Mouse (Mus musculus) embryonic facial prominence, embryonic 15.5 days (tissue): Measurements from ENCODE around the gene Ntm. TPM values are rescaled to one million over a fixed set of nuclear protein-coding genes. Genes with fewer than 3 reads are reported as not detected.

ENCODE experiments used
- ATAC-seq: fragments of 200-750 bp; cut with Nextera tagmentation; 2 replicates; pipeline ENCODE4 v1.8.0; 2017; ENCODE audit warnings: low read depth, moderate TSS enrichment; ENCODE audit not compliant: insufficient number of reproducible peaks, low FRiP score, low TSS enrichment
- H3K27ac ChIP-seq: fragments of 300-500 bp; sonication (generic); replicated peaks from 2 replicates; pipeline ENCODE4 v1.5.1; 2015; ENCODE audit warnings: mild to moderate bottlenecking, inconsistent platforms
- H3K27me3 ChIP-seq: fragments of 300-500 bp; sonication (generic); 2 replicates; pipeline ENCODE4 v1.6.1; 2015; ENCODE audit warnings: inconsistent platforms
- H3K36me3 ChIP-seq: fragments of 300-500 bp; sonication (generic); 2 replicates; pipeline ENCODE4 v1.6.1; 2015; ENCODE audit warnings: mild to moderate bottlenecking, inconsistent platforms
- H3K4me1 ChIP-seq: fragments of 300-500 bp; sonication (generic); 2 replicates; pipeline ENCODE4 v1.6.1; 2015; ENCODE audit warnings: inconsistent platforms
- H3K4me2 ChIP-seq: fragments of 300-500 bp; sonication (generic); replicated peaks from 2 replicates; pipeline ENCODE4 v1.6.1; 2015; ENCODE audit warnings: mild to moderate bottlenecking, inconsistent platforms
- H3K4me3 ChIP-seq: fragments of 300-500 bp; sonication (generic); replicated peaks from 2 replicates; pipeline ENCODE4 v1.5.1; 2015; ENCODE audit warnings: mild to moderate bottlenecking, inconsistent platforms
- H3K9ac ChIP-seq: fragments of 300-500 bp; sonication (generic); 2 replicates; pipeline ENCODE4 v1.6.1; 2015; ENCODE audit warnings: inconsistent platforms
- H3K9me3 ChIP-seq: fragments of 300-500 bp; sonication (generic); replicated peaks from 2 replicates; pipeline ENCODE4 v1.6.1; 2016; ENCODE audit warnings: inconsistent platforms
- WGBS: fragments of 180-500 bp; shearing (Covaris S2); methylation state at CpG from one replicate; pipeline ENCODE4 v1.1.7; 2015; 5-methylcytosine and 5-hydroxymethylcytosine counted together
- polyA plus RNA-seq: library from polyadenylated mRNA; unstranded; fragments of >200 nt; fragmentation: Nextera tagmentation; extraction: Ambion mirVana; gene quantifications from 2 replicates; pipeline ENCODE4 v1.2.1, GENCODE M21; 2015

The Ntm gene
- polyA plus RNA-seq, 1 experiment from 2014 or later, result 23.8 TPM

- 72% methylated on average over 23 of the region's 23 CpGs for WGBS
- Histone ChIP-seq H3K27ac (no peak overlapping the region), H3K9me3 (no peaks in the 10 kb centered on the region), H3K4me1 (no peaks in the 10 kb centered on the region), H3K27me3 (no peaks in the 10 kb centered on the region), H3K4me3 (no peak overlapping the region), H3K4me2 (no peak overlapping the region), H3K36me3 (no peaks in the 10 kb centered on the region), H3K9ac (no peak overlapping the region)
- ATAC-seq, result no peak
Measured at GRCm38 (mm10) chr9:29771071-29771785, 191.7 kb downstream of the Ntm start.

- no peak overlapping the region for H3K9ac ChIP-seq
- H3K4me3 ChIP-seq, result no peak overlapping the region
- no peak for ATAC-seq
- no peak overlapping the region for H3K4me2 ChIP-seq
- WGBS, result 25% methylated on average over 4 of the region's 4 CpGs
- no peak overlapping the region for H3K27ac ChIP-seq
- H3K4me1 ChIP-seq, result no peaks in the 10 kb centered on the region
- H3K9me3 ChIP-seq, result no peaks in the 10 kb centered on the region
- H3K36me3 ChIP-seq, result no peaks in the 10 kb centered on the region
- H3K27me3 ChIP-seq, result no peaks in the 10 kb centered on the region
Measured at GRCm38 (mm10) chr9:29769361-29769760, 193.6 kb downstream of the Ntm start.

- Histone ChIP-seq H3K4me1 (no peaks in the 10 kb centered on the region), H3K36me3 (no peaks in the 10 kb centered on the region), H3K4me2 (no peak overlapping the region), H3K27me3 (no peaks in the 10 kb centered on the region), H3K9me3 (no peaks in the 10 kb centered on the region), H3K4me3 (no peak overlapping the region), H3K9ac (no peak overlapping the region), H3K27ac (no peak overlapping the region)
- 68% methylated on average over 6 of the region's 6 CpGs for WGBS
- no peak for ATAC-seq
Measured at GRCm38 (mm10) chr9:29765990-29766980, 196.7 kb downstream of the Ntm start.

- no peaks in the 10 kb centered on the region for H3K36me3 ChIP-seq
- no peak overlapping the region for H3K9ac ChIP-seq
- no peak overlapping the region for H3K27ac ChIP-seq
- H3K4me2 ChIP-seq, result no peak overlapping the region
- no peak overlapping the region for H3K4me3 ChIP-seq
- no peaks in the 10 kb centered on the region for H3K4me1 ChIP-seq
- no peaks in the 10 kb centered on the region for H3K27me3 ChIP-seq
- no peaks in the 10 kb centered on the region for H3K9me3 ChIP-seq
- 85% methylated on average over 4 of the region's 4 CpGs for WGBS
- ATAC-seq, result no peak
Measured at GRCm38 (mm10) chr9:29763338-29763737, 199.6 kb downstream of the Ntm start.

GRCm38 (mm10) chr9:29761952-29762586 lies 200.9 kb downstream of the Ntm start:
- Histone ChIP-seq H3K27ac (no peak overlapping the region), H3K4me1 (no peaks in the 10 kb centered on the region), H3K36me3 (no peaks in the 10 kb centered on the region), H3K4me3 (no peak overlapping the region), H3K4me2 (no peak overlapping the region), H3K27me3 (no peaks in the 10 kb centered on the region), H3K9ac (no peak overlapping the region), H3K9me3 (no peaks in the 10 kb centered on the region)
- ATAC-seq, result no peak
- 36% methylated on average over 8 of the region's 8 CpGs for WGBS

- Histone ChIP-seq H3K4me3 (no peak overlapping the region), H3K9me3 (no peaks in the 10 kb centered on the region), H3K27me3 (no peaks in the 10 kb centered on the region), H3K36me3 (no peaks in the 10 kb centered on the region), H3K27ac (no peak overlapping the region), H3K4me1 (no peaks in the 10 kb centered on the region), H3K9ac (no peak overlapping the region), H3K4me2 (no peak overlapping the region)
- no peak for ATAC-seq
- WGBS, result 90% methylated on average over 5 of the region's 5 CpGs
Measured at GRCm38 (mm10) chr9:29761511-29761910, 201.4 kb downstream of the Ntm start.

- ATAC-seq, result no peak
- H3K4me1 ChIP-seq, result no peaks in the 10 kb centered on the region
- 74% methylated on average over 3 of the region's 3 CpGs for WGBS
Measured at GRCm38 (mm10) chr9:29759940-29760339, 203.0 kb downstream of the Ntm start.

GRCm38 (mm10) chr9:29759060-29759459 lies 203.9 kb downstream of the Ntm start:
- 73% methylated on average over 2 of the region's 2 CpGs for WGBS

More at GRCm38 (mm10) chr9:29759940-29760339, 203.0 kb downstream of the Ntm start:
- H3K27ac ChIP-seq, result no peak overlapping the region
- H3K4me3 ChIP-seq, result no peak overlapping the region
- no peak overlapping the region for H3K4me2 ChIP-seq
- no peaks in the 10 kb centered on the region for H3K27me3 ChIP-seq
- H3K9ac ChIP-seq, result no peak overlapping the region
- H3K9me3 ChIP-seq, result no peaks in the 10 kb centered on the region
- no peaks in the 10 kb centered on the region for H3K36me3 ChIP-seq

GRCm38 (mm10) chr9:29754374-29754773 lies 208.6 kb downstream of the Ntm start:
- ATAC-seq, result no peak
- H3K9ac ChIP-seq, result no peak overlapping the region

More at GRCm38 (mm10) chr9:29759060-29759459, 203.9 kb downstream of the Ntm start:
- Histone ChIP-seq H3K4me2 (no peak overlapping the region), H3K4me1 (no peaks in the 10 kb centered on the region), H3K9ac (no peak overlapping the region), H3K9me3 (no peaks in the 10 kb centered on the region), H3K4me3 (no peak overlapping the region), H3K27ac (no peak overlapping the region), H3K27me3 (no peaks in the 10 kb centered on the region), H3K36me3 (no peaks in the 10 kb centered on the region)
- ATAC-seq, result no peak

GRCm38 (mm10) chr9:29751396-29751795 lies 211.5 kb downstream of the Ntm start:
- no peak for ATAC-seq
- H3K4me3 ChIP-seq, result no peak overlapping the region
- 53% methylated on average over 1 of the region's 1 CpGs for WGBS
- no peak overlapping the region for H3K27ac ChIP-seq
- H3K4me2 ChIP-seq, result no peak overlapping the region
- H3K4me1 ChIP-seq, result peaks cover 11% of the 10 kb centered on the region
- no peaks in the 10 kb centered on the region for H3K36me3 ChIP-seq
- H3K9me3 ChIP-seq, result no peaks in the 10 kb centered on the region
- H3K9ac ChIP-seq, result no peak overlapping the region
- H3K27me3 ChIP-seq, result no peaks in the 10 kb centered on the region

More at GRCm38 (mm10) chr9:29754374-29754773, 208.6 kb downstream of the Ntm start:
- H3K27ac ChIP-seq, result no peak overlapping the region
- no peak overlapping the region for H3K4me2 ChIP-seq
- no peaks in the 10 kb centered on the region for H3K27me3 ChIP-seq
- no peaks in the 10 kb centered on the region for H3K9me3 ChIP-seq
- H3K36me3 ChIP-seq, result no peaks in the 10 kb centered on the region
- peaks cover 11% of the 10 kb centered on the region for H3K4me1 ChIP-seq
- H3K4me3 ChIP-seq, result no peak overlapping the region
